Mouse (Mus musculus) intestine, postnatal 0 days (tissue): ENCODE results near the gene Msx2. TPM values are rescaled to one million over a fixed set of nuclear protein-coding genes. Genes with fewer than 3 reads are reported as not detected.

Source experiments
- ATAC-seq: fragments of 200-750 bp; cut with Nextera tagmentation; 2 replicates; pipeline ENCODE4 v1.8.0; 2017; ENCODE audit warnings: mild to moderate bottlenecking, moderate TSS enrichment, moderate library complexity
- H3K27ac ChIP-seq: fragments of 300-500 bp; sonication (generic); 2 replicates; pipeline ENCODE4 v1.5.1; 2014; ENCODE audit warnings: mild to moderate bottlenecking, low read depth, low read length, moderate library complexity
- H3K27me3 ChIP-seq: fragments of 300-500 bp; sonication (generic); replicated peaks from 2 replicates; pipeline ENCODE4 v1.6.1; 2014; ENCODE audit warnings: low read length, mixed read lengths; ENCODE audit not compliant: control insufficient read depth, insufficient read depth
- H3K36me3 ChIP-seq: fragments of 300-500 bp; sonication (generic); 2 replicates; pipeline ENCODE4 v1.6.1; 2014; ENCODE audit warnings: mild to moderate bottlenecking, moderate library complexity; ENCODE audit not compliant: control insufficient read depth, insufficient read depth
- H3K4me1 ChIP-seq: fragments of 300-500 bp; sonication (generic); replicated peaks from 2 replicates; pipeline ENCODE4 v1.6.1; 2014; ENCODE audit warnings: antibody characterized with exemption, low read length, mixed read lengths; ENCODE audit not compliant: control insufficient read depth, insufficient read depth
- H3K4me2 ChIP-seq: fragments of 300-500 bp; sonication (generic); replicated peaks from 2 replicates; pipeline ENCODE4 v1.6.1; 2014; ENCODE audit warnings: low read depth, mild to moderate bottlenecking, moderate library complexity
- H3K4me3 ChIP-seq: fragments of 300-500 bp; sonication (generic); 2 replicates; pipeline ENCODE4 v1.5.1; 2014; ENCODE audit warnings: low read depth, low read length
- H3K9ac ChIP-seq: fragments of 300-500 bp; sonication (generic); 2 replicates; pipeline ENCODE4 v1.6.1; 2014; ENCODE audit warnings: mild to moderate bottlenecking, low read depth, low read length
- H3K9me3 ChIP-seq: fragments of 300-500 bp; sonication (generic); 2 replicates; pipeline ENCODE4 v1.6.1; 2016; ENCODE audit warnings: mixed run types; ENCODE audit not compliant: control insufficient read depth
- CTCF ChIP-seq: sonication (generic); IDR thresholded peaks from 2 replicates; pipeline ENCODE4 v1.5.1; 2016; ENCODE audit warnings: low read depth, mild to moderate bottlenecking, control low read depth, antibody characterized with exemption, moderate library complexity
- WGBS: fragments of 180-500 bp; shearing (Covaris S2); extraction: QIAGEN DNeasy Blood & Tissue Kit; methylation state at CpG from one replicate; pipeline ENCODE4 v1.1.7; 2014; 5-methylcytosine and 5-hydroxymethylcytosine counted together
- polyA plus RNA-seq: library from polyadenylated mRNA; unstranded; fragments of >200 nt; fragmentation: Nextera tagmentation; extraction: Ambion mirVana; gene quantifications from 2 replicates; pipeline ENCODE4 v1.2.1, GENCODE M21; 2015

Gene Msx2
- polyA plus RNA-seq, 1 experiment from 2014 or later: not detected

DNA sequence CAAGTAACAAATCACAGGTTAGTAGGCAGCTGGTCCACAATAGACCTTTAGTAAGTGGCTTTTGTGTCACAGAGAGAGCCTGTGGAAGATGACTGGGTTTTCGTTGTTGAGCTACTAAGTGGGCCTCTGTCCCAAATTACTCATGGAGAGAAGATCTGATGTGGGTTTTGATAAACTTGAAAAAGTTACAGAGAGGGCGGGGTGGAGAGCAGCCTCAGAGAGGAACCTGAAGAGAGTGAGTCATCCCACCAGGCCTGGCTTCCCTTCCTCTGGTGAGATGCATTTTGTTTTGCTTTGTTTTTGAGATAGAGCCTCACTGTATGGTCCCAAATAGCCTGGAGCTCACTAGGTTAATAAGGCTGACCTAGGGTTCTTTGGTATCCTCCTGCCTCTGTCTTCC, 38.5 kb upstream of the Msx2 start:
- Histone ChIP-seq H3K27ac (no peak overlapping the region), H3K4me2 (no peak overlapping the region), H3K4me1 (no peaks in the 10 kb centered on the region), H3K36me3 (no peaks in the 10 kb centered on the region), H3K4me3 (no peak overlapping the region), H3K9ac (no peak overlapping the region), H3K9me3 (no peaks in the 10 kb centered on the region), H3K27me3 (no peaks in the 10 kb centered on the region)
- TF ChIP-seq CTCF: no peak
- 82% methylated on average over 2 of the region's 2 CpGs for WGBS
- no peak for ATAC-seq

GRCm38 (mm10) chr13:53502406-53502805, 29.5 kb upstream of the Msx2 start:
- H3K4me1 ChIP-seq: no peaks in the 10 kb centered on the region
- 53% methylated on average over 6 of the region's 6 CpGs for WGBS

DNA sequence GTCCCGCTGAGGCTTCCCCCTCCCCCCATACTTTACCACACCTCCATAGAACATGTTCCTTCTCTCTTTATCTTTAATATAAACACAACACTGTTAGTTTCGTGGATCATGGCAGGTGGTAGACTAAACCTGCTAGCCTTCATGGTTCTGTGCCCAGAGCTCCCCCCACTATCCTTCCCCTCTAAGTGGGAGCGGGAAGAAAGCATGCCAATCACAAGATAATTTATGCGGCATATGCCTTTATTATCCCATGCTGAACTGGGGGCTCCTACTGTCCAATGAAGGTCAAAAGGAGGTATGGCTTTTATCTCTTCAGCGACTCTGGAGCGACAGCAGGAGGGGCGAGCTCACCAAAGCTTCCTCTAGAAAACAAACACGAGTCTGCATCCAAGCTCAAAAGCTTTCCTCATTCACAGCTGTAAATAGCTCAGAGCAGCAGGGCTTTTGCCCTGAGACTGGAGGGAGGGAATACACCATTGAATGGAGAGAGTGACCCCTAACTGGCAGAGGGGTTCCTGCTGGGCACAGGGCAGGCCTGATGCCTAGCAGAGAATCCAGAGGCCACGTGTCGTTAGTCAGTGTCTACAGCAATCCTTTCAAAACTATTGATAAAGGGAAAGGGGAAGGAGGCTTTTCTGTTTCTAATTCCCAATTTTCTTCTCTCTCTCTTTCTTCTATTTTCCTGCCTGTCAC, 28.8 kb upstream of the Msx2 start:
- 15% methylated on average over 10 of the region's 10 CpGs for WGBS

More at GRCm38 (mm10) chr13:53502406-53502805, 29.5 kb upstream of the Msx2 start:
- Histone ChIP-seq H3K9me3 (no peaks in the 10 kb centered on the region), H3K27me3 (no peaks in the 10 kb centered on the region), H3K27ac (no peak overlapping the region), H3K36me3 (no peaks in the 10 kb centered on the region), H3K4me3 (no peak overlapping the region), H3K9ac (no peak overlapping the region), H3K4me2 (no peak overlapping the region)
- no peak for ATAC-seq
- TF ChIP-seq CTCF: no peak

DNA sequence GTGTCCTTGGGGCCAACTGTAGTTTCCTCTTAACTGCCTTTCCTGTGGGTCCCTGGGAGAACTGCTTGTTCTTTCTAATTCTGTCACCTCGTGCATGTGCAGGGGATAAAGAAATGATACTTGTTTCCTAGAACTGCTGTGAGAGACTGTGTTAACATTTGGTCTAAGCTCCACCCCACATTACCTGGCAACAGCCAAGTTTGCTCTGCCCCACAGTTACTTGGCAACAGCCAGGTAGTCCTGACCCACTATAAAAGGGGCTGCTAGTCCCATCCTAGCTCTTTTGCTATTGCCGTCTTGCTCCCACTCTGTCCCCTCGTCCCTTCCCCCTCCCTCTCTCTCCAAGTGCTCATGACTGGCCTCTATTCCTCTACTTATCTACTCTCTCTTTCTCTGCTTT, 28.2 kb upstream of the Msx2 start:
- no peak overlapping the region for H3K9ac ChIP-seq
- TF ChIP-seq CTCF: no peak
- 18% methylated on average over 3 of the region's 3 CpGs for WGBS
- H3K4me1 ChIP-seq: no peaks in the 10 kb centered on the region
- no peak for ATAC-seq
- no peak overlapping the region for H3K4me2 ChIP-seq
- no peaks in the 10 kb centered on the region for H3K36me3 ChIP-seq
- H3K4me3 ChIP-seq: no peak overlapping the region
- no peaks in the 10 kb centered on the region for H3K27me3 ChIP-seq
- H3K9me3 ChIP-seq: no peaks in the 10 kb centered on the region
- H3K27ac ChIP-seq: no peak overlapping the region

More for the DNA sequence above, 28.8 kb upstream of the Msx2 start:
- H3K9ac ChIP-seq: no peak overlapping the region
- no peak overlapping the region for H3K4me2 ChIP-seq
- no peak overlapping the region for H3K4me3 ChIP-seq
- no peak for ATAC-seq
- no peaks in the 10 kb centered on the region for H3K4me1 ChIP-seq
- H3K27me3 ChIP-seq: no peaks in the 10 kb centered on the region
- no peak overlapping the region for H3K27ac ChIP-seq
- no peak for TF ChIP-seq CTCF
- H3K9me3 ChIP-seq: no peaks in the 10 kb centered on the region
- no peaks in the 10 kb centered on the region for H3K36me3 ChIP-seq

DNA sequence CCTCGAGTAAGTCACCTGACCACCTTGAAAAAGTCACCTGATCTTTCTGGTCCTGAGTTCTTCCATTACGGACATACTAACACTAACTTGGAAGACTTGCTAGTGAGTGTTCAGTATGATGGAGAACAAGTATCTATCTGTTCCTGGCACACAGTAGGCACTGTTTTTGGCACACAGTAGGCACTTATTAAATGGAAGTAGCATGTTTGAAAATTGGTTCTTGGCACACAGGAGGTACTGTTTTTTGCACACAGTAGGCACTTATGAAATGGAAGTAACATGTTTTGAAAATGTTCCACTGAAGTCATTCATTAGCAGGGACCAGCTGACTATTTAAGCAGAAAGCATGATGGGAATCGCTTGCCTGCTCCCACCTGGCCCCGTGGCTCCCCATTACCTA, 13.6 kb upstream of the Msx2 start:
- Histone ChIP-seq H3K4me1 (no peaks in the 10 kb centered on the region), H3K9me3 (no peaks in the 10 kb centered on the region), H3K4me3 (no peak overlapping the region), H3K27ac (no peak overlapping the region), H3K4me2 (no peak overlapping the region), H3K27me3 (no peaks in the 10 kb centered on the region; the same call in 1 of the 2 replicates), H3K9ac (no peak overlapping the region), H3K36me3 (no peaks in the 10 kb centered on the region)
- no peak for ATAC-seq
- WGBS: 63% methylated on average over 4 of the region's 4 CpGs
- no peak for TF ChIP-seq CTCF

GRCm38 (mm10) chr13:53475701-53476188, 2.9 kb upstream of the Msx2 start:
- H3K9ac ChIP-seq: no peak overlapping the region
- H3K9me3 ChIP-seq: no peaks in the 10 kb centered on the region
- peaks cover 73% of the 10 kb centered on the region for H3K27me3 ChIP-seq
- no peaks in the 10 kb centered on the region for H3K36me3 ChIP-seq
- TF ChIP-seq CTCF: no peak
- no peaks in the 10 kb centered on the region for H3K4me1 ChIP-seq
- ATAC-seq: no peak
- H3K4me3 ChIP-seq: peak overlapping the region; percentile 32
- under 1% methylated on average over 33 of the region's 37 CpGs for WGBS
- no peak overlapping the region for H3K27ac ChIP-seq
- peak overlapping the region; percentile 65 for H3K4me2 ChIP-seq
